Mouse (Mus musculus) liver, embryonic 15.5 days (tissue): Measurements from ENCODE around the gene Gm45713. TPM values are rescaled to one million over a fixed set of nuclear protein-coding genes. Genes with fewer than 3 reads are reported as not detected.

Experiments
- ATAC-seq: fragments of 200-750 bp; cut with Nextera tagmentation; 2 replicates; pipeline ENCODE4 v1.8.0; 2017; ENCODE audit warnings: moderate number of reproducible peaks, mild to moderate bottlenecking, moderate library complexity; ENCODE audit not compliant: insufficient read depth
- H3K27ac ChIP-seq: fragments of 300-500 bp; sonication (generic); replicated peaks from 2 replicates; pipeline ENCODE4 v1.5.1; 2015; ENCODE audit warnings: mild to moderate bottlenecking, inconsistent platforms
- H3K27me3 ChIP-seq: fragments of 300-500 bp; sonication (generic); 2 replicates; pipeline ENCODE4 v1.6.1; 2015; ENCODE audit warnings: mild to moderate bottlenecking, inconsistent platforms
- H3K36me3 ChIP-seq: fragments of 300-500 bp; sonication (generic); replicated peaks from 2 replicates; pipeline ENCODE4 v1.6.1; 2015; ENCODE audit warnings: moderate library complexity, mild to moderate bottlenecking, inconsistent platforms
- H3K4me1 ChIP-seq: fragments of 300-500 bp; sonication (generic); replicated peaks from 2 replicates; pipeline ENCODE4 v1.6.1; 2015; ENCODE audit warnings: inconsistent platforms
- H3K4me2 ChIP-seq: fragments of 300-500 bp; sonication (generic); 2 replicates; pipeline ENCODE4 v1.6.1; 2015; ENCODE audit warnings: moderate library complexity, mild to moderate bottlenecking, inconsistent platforms
- H3K4me3 ChIP-seq: fragments of 300-500 bp; sonication (generic); replicated peaks from 2 replicates; pipeline ENCODE4 v1.5.1; 2015; ENCODE audit warnings: mild to moderate bottlenecking, inconsistent platforms
- H3K9ac ChIP-seq: fragments of 300-500 bp; sonication (generic); 2 replicates; pipeline ENCODE4 v1.6.1; 2015; ENCODE audit warnings: moderate library complexity, mild to moderate bottlenecking, inconsistent platforms
- H3K9me3 ChIP-seq: fragments of 300-500 bp; sonication (generic); replicated peaks from 2 replicates; pipeline ENCODE4 v1.6.1; 2016; ENCODE audit warnings: inconsistent platforms
- WGBS: fragments of 180-500 bp; shearing (Covaris S2); methylation state at CpG from one replicate; pipeline ENCODE4 v1.1.7; 2015; ENCODE audit warnings: mixed read lengths; ENCODE audit not compliant: insufficient replicate concordance; 5-methylcytosine and 5-hydroxymethylcytosine counted together
- polyA plus RNA-seq: library from polyadenylated mRNA; unstranded; fragments of >200 nt; fragmentation: Nextera tagmentation; extraction: Ambion mirVana; gene quantifications from 2 replicates; pipeline ENCODE4 v1.2.1, GENCODE M21; 2015

Gm45713 gene
- polyA plus RNA-seq, 1 experiment from 2014 or later = not detected

DNA sequence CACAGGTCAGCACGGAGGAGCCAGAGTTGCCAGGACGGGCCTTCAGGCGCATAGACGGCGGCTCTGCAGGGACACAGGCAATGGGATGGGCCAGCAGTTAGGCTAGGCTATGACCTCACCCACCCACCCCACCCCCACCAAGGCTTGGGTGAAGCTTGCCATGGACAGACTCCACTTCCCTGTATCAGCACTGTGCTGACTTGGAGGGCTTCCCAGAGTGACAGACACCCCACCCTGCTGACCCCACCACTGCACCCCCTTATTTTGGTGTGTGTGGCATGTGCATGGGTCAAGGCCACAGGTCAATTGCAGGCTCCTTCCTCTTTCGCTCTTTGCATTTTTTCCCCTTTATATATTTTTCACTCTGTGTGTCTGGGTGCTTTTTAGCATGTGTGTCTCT lies 40.7 kb downstream of the Gm45713 start:
- Histone ChIP-seq H3K4me2 (no peak overlapping the region), H3K27ac (no peak overlapping the region), H3K4me3 (no peak overlapping the region), H3K27me3 (no peaks in the 10 kb centered on the region; the same call in 1 of the 2 replicates), H3K4me1 (peaks cover 34% of the 10 kb centered on the region), H3K9ac (no peak overlapping the region), H3K36me3 (no peaks in the 10 kb centered on the region), H3K9me3 (no peaks in the 10 kb centered on the region)
- 57% methylated on average over 6 of the region's 6 CpGs for WGBS
- no peak for ATAC-seq

DNA sequence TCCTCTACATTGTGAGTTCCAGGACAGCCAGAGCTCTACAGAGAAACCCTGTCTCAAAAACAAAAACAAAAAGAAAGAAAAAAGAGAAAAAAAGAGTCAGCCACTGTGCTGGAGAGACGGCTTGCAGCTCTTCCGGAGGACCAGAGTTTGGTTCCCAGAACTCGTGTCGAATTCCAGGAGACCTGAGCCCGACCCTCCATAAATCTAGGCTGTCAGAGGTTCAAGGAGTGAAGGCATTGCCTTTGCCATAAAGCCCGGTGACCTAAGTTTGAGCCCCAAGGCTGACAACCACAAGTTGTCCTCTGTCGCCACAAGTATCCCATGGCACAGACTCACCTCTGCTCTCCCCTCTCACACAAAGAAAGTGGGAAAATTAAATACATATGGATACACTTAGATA lies 41.9 kb downstream of the Gm45713 start:
- peaks cover 40% of the 10 kb centered on the region for H3K4me1 ChIP-seq
- 47% methylated on average over 7 of the region's 7 CpGs for WGBS

DNA sequence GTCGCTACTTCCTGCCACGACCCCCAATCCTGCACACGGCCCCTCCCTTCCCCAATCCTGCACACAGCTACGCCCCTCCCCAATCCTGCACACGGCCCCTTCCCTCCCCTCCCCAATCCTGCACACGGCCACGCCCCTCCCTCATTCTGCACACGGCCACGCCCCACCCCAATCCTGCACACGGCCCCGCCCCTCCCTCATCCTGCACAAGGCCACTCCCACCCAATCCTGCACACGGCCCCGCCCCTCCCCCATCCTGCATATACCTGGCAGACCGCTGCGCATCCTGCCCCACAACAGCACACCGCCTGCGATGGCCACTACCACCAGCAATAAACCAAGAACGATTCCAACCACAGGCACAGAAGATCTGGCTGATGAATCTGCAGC lies 42.5 kb downstream of the Gm45713 start:
- 27% methylated on average over 18 of the region's 18 CpGs for WGBS
- no peak overlapping the region for H3K9ac ChIP-seq
- ATAC-seq = no peak
- no peaks in the 10 kb centered on the region; the same call in 1 of the 2 replicates for H3K27me3 ChIP-seq
- H3K27ac ChIP-seq = no peak overlapping the region
- H3K36me3 ChIP-seq = no peaks in the 10 kb centered on the region
- H3K4me2 ChIP-seq = no peak overlapping the region
- no peak overlapping the region for H3K4me3 ChIP-seq
- H3K9me3 ChIP-seq = no peaks in the 10 kb centered on the region
- H3K4me1 ChIP-seq = peaks cover 40% of the 10 kb centered on the region

More for the DNA sequence above, 41.9 kb downstream of the Gm45713 start:
- Histone ChIP-seq H3K36me3 (no peaks in the 10 kb centered on the region), H3K4me2 (no peak overlapping the region), H3K9me3 (no peaks in the 10 kb centered on the region), H3K27ac (no peak overlapping the region), H3K4me3 (no peak overlapping the region), H3K9ac (no peak overlapping the region), H3K27me3 (no peaks in the 10 kb centered on the region; the same call in 1 of the 2 replicates)
- ATAC-seq = no peak

DNA sequence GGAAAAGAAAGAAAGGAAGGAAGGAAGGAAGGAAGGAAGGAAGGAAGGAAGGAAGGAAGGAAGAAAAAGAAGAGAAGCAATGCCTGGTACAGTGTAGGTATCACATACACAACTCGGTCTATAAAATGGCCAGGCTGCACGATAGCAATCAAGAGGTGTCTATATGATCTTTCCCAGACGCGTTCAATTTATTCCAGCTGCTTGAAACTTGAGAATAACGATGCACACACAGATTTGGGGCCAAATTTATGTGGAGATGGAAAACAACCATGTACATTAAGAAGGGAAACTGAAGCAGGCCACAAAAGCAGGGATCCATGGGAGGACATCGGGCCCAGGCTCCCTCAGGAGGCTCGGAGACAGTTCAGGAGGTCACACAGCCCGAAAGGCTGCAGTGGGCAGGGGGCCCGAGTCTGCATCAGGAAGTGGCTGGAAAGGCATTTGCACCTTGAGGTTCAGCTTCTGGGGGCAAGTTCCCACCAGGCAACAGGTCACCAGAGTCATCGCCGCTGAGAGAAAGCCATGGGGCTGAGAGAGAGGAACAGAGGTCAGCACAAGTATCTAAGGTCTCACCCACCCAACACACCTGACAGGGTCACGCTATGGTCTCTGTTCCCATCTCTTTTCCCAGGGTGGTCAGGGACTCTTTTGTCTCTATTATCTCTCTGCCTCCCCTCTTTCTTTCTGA lies 43.1 kb downstream of the Gm45713 start:
- H3K27ac ChIP-seq = no peak overlapping the region
- H3K36me3 ChIP-seq = no peaks in the 10 kb centered on the region
- H3K9ac ChIP-seq = no peak overlapping the region
- H3K4me1 ChIP-seq = peaks cover 40% of the 10 kb centered on the region
- no peaks in the 10 kb centered on the region; the same call in 1 of the 2 replicates for H3K27me3 ChIP-seq
- WGBS = 39% methylated on average over 12 of the region's 12 CpGs
- H3K4me2 ChIP-seq = no peak overlapping the region; the same call in 1 of the 2 replicates
- no peak for ATAC-seq
- H3K4me3 ChIP-seq = no peak overlapping the region
- no peaks in the 10 kb centered on the region for H3K9me3 ChIP-seq

DNA sequence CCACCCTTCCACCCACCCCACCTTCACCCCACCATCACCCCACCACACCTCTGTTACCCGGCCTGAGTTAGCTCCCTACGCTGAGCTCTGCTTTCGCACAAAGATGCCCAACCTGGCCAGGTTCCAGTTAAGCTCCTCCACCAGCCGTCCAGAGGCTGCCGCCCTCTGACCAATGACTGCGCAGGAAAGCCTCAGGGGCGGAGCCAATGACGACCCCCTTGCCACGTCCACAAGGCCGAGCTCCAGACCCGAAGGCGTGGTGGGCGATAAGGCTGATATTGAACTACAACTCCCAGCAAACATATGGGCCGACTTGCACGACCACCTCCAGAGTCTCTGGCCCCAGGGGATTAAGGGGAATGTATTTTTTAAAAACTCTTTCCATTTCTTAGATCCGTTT lies 44.0 kb downstream of the Gm45713 start, which contains the start of gene Rcn3:
Gene Rcn3, minus strand, starts transcription at position 174 of the 400 bp plus-strand sequence.
- peak within 1 kb of the TSS; percentile 73 for H3K4me2 ChIP-seq
- no peaks in the 10 kb centered on the region; the same call in 1 of the 2 replicates for H3K27me3 ChIP-seq
- H3K9ac ChIP-seq = peak within 1 kb of the TSS; percentile 7; the same call in 1 of the 2 replicates
- whole genome bisulfite sequencing = under 1% methylated on average over 16 of the region's 16 CpGs
- H3K4me1 ChIP-seq = peaks cover 40% of the 10 kb centered on the region
- H3K27ac ChIP-seq = peak within 1 kb of the TSS; percentile 41
- no peaks in the 10 kb centered on the region for H3K9me3 ChIP-seq
- H3K4me3 ChIP-seq = peak within 1 kb of the TSS; percentile 44
- peak; percentile 71 for ATAC-seq
- H3K36me3 ChIP-seq = no peaks in the 10 kb centered on the region

DNA sequence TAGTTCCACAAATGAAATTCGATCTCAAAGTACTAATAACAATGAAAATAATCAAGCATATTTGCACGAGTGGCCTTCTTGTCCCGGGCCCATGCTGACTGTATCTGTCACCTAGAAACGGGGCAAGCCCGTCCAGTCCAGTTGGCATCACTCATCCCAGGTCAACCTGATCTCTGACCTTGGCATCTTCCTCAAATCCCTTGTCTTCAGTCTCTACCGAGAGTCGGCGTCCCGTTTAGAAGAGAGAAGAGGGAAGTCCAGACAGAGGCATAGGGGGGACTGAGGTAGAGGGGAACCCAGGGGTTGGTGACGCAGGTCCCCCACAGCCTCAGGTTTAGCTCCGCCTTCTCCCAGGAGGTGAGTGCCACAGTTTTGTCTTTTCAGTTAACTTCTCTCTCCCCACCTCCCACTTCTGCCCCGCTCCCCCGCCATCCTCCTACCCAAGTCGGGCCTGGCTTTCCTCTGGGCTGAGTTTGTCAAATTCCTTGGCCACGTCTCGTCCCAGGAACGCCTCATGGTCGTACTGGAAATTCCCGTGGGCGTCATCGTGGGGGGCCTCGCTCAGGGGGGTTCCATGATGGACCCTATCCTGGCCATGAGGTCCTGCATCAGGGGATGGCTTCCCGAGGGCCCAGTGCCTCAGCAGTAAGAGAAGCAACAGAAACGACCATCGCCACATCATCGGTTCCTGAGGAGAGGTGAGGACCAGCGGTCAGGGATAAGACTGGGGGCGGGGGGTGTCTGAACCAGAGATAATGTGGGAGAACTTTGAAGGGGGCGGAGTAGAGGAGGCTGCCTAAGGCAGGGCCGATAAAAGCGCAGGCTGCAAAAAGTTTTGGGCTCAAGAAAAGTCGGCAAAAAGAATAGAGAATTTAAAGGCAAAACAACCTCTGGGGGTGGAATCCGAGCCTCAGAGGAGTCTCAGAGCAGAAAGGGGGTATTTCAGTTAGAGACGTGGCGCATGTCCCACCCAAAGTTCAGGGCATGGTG lies 44.7 kb downstream of the Gm45713 start:
- Histone ChIP-seq H3K36me3 (no peaks in the 10 kb centered on the region), H3K4me1 (peaks cover 40% of the 10 kb centered on the region), H3K4me3 (peak overlapping the region; percentile 44), H3K4me2 (peak overlapping the region; percentile 73), H3K27ac (peak overlapping the region; percentile 41), H3K9me3 (no peaks in the 10 kb centered on the region), H3K27me3 (no peaks in the 10 kb centered on the region; the same call in 1 of the 2 replicates), H3K9ac (peak overlapping the region; percentile 7; the same call in 1 of the 2 replicates)
- 0 out of 2 replicates have a peak, but pooled peaks have one; percentile 53 for ATAC-seq
- WGBS = 18% methylated on average over 35 of the region's 35 CpGs

DNA sequence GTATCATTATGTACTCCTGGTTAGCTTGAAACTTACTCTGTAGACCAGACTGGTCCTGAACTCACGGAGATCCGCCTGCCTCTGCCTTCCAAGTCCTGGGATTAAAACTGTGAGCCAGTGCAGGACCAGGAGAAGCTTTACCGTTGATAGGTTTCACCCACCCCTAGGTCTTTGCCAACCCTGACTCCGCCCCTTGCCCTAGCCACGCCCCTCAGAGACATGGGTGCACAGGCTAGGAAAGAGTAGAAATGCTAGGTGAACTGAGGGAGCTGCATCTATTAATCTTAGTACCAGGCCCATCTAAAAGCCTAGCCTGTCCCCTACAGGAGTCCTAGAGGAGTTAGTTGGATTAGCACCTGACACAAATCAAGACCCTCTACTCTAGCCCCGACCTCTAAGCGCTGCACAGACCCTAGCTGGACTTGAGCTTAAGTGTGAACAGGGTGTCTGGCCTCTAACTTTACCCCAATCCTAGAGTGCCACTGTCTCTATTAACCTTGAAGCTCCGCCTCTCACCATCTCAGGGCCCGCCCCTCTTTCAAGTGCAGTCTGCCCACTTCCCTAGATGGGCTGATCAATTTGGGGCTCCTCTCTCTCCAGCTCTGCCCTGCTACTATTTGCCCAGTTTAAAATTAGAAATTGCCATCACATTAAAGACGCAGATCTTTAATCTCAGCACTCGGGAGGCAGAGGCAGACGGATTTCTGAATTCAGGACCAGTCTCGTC lies 45.6 kb downstream of the Gm45713 start:
- ATAC-seq = no peak
- Histone ChIP-seq H3K4me3 (no peak overlapping the region; the same call in 1 of the 2 replicates), H3K36me3 (no peaks in the 10 kb centered on the region), H3K4me1 (peaks cover 40% of the 10 kb centered on the region), H3K9ac (no peak overlapping the region), H3K27me3 (no peaks in the 10 kb centered on the region; the same call in 1 of the 2 replicates), H3K4me2 (peak overlapping the region; percentile 73; the same call in 1 of the 2 replicates), H3K9me3 (no peaks in the 10 kb centered on the region), H3K27ac (no peak overlapping the region)
- WGBS = 49% methylated on average over 13 of the region's 13 CpGs

DNA sequence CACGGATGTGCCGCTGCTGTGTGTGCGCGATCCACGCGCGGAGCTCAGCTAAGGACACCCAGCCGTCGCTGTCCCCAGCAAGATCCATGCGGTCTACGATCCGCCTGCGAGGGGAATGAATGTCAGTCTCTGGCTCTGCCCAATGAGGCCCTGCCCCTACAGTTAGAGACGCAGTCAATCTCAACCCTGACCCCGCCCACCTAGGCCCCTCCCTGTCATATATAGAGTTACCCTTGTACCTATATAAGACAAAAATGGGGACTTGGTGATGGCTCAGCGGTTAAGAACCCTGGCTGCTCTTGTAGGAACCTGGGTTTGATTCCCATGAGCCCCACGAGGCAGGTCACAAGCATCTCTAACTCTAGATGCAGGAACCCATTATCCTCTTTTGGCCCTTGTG lies 47.4 kb downstream of the Gm45713 start:
- H3K4me1 ChIP-seq = peaks cover 36% of the 10 kb centered on the region
- H3K27me3 ChIP-seq = no peaks in the 10 kb centered on the region
- H3K4me2 ChIP-seq = no peak overlapping the region
- no peak overlapping the region for H3K9ac ChIP-seq
- no peak overlapping the region for H3K4me3 ChIP-seq
- no peaks in the 10 kb centered on the region for H3K36me3 ChIP-seq
- H3K9me3 ChIP-seq = no peaks in the 10 kb centered on the region
- 85% methylated on average over 17 of the region's 17 CpGs for WGBS
- ATAC-seq = no peak
- no peak overlapping the region for H3K27ac ChIP-seq

DNA sequence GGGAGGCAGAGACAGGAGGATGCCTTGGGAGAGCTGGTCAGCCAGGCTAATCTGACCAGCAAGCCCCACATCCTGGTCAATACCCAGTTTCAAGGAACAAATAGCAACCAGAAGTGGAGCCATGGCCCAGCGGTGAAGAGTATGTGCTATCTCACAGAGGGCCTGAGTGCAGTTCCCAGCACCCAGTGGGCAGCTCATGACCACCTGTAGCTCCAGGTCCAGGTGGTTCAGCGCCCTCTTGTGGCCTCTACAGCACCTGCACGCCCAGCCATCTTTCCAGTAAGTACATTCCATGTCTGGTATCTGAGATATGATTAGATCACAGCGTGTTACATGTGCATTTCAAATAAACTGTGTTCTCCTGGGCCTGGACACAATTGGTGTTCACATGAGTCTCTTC lies 49.9 kb downstream of the Gm45713 start:
- no peak for ATAC-seq
- no peaks in the 10 kb centered on the region for H3K27me3 ChIP-seq
- H3K9me3 ChIP-seq = no peaks in the 10 kb centered on the region
- H3K4me3 ChIP-seq = no peak overlapping the region
- H3K4me2 ChIP-seq = no peak overlapping the region
- H3K36me3 ChIP-seq = no peaks in the 10 kb centered on the region
- no peak overlapping the region for H3K27ac ChIP-seq
- 58% methylated on average over 4 of the region's 4 CpGs for WGBS
- peaks cover 31% of the 10 kb centered on the region for H3K4me1 ChIP-seq
- no peak overlapping the region for H3K9ac ChIP-seq

DNA sequence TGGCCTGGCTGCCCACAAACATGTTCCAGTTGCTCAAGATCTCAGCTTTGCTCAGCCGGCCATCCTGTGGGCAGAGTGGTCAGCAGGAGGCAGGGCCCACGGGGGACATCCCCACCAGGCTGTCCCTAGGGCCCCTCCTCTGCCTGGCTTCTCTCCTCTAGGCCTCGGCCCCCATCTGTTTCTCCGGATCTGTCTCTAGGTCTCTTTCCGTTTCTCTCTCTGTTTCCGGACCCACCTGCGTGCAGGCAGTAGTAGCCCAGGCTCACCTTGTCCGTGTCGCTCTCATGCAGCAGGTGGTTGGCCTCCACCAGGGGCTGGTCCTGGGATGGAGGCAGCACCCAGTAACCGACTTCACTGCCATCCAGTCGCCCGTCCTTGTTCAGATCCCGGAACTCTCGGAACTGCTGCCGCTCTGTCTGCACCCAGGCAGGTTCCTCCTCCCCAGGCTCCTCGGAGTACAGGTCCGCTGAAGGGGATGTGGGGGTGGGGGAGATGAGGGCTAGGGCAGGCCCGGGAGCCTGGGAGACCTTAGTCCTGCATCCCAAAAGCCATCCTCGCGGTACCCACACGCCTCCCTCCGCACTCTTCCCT lies 52.6 kb downstream of the Gm45713 start:
- H3K27me3 ChIP-seq = no peaks in the 10 kb centered on the region
- H3K36me3 ChIP-seq = no peaks in the 10 kb centered on the region
- peak overlapping the region; percentile 64 for H3K4me2 ChIP-seq
- H3K27ac ChIP-seq = peak overlapping the region; percentile 66; the same call in 1 of the 2 replicates
- peaks cover 27% of the 10 kb centered on the region for H3K4me1 ChIP-seq
- ATAC-seq = no peak
- H3K4me3 ChIP-seq = peak overlapping the region; percentile 35
- no peaks in the 10 kb centered on the region for H3K9me3 ChIP-seq
- WGBS = 39% methylated on average over 22 of the region's 22 CpGs
- no peak overlapping the region; the same call in 1 of the 2 replicates for H3K9ac ChIP-seq
